Mouse (Mus musculus): Measurements from ENCODE around the gene Lsr.

DNA sequence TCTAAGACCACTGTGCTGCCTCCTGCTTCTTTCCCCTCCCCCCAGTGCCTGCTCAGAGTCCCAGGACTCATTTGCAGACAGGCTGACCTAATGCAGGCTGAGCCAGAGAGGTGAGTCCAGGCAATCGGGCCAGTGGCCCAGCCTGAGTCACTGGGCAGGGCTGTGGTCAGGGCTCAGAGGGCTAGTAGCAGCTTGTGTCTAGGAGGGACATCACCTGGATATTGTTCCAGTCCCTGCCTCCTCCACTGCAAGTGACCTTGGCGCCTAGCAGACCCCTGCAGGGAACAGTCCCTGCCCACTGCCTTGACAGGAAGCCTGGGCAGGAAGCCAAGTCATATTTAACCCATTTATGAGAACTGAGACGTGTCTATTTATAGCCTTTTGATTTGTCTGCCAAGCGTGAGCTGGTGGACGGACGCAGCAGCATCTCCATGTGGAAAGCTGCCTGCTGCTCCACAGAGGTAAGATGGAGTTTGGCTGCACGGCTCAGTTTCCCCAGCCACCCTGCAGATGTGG, 27.3 kb upstream of the Lsr start:
- no peak for TF ChIP-seq CTCF (IDR thresholded peaks at IDR 0.05; ENCODE audit: extremely low read depth, insufficient read depth, low read length)
- TF ChIP-seq POLR2A (IDR thresholded peaks at IDR 0.05; ENCODE audit: extremely low read depth, insufficient read depth, low read length), result no peak

All from cortical plate, adult 2 months (tissue).